Mouse (Mus musculus) skeletal muscle tissue, postnatal 0 days (tissue): ENCODE measurements around the gene Clnk. TPM values are rescaled to one million over a fixed set of nuclear protein-coding genes. Genes with fewer than 3 reads are reported as not detected.

ENCODE experiments used
- polyA plus RNA-seq: library from polyadenylated mRNA; unstranded; fragments of >200 nt; fragmentation: Nextera tagmentation; extraction: Ambion mirVana; gene quantifications from 2 replicates; pipeline ENCODE4 v1.2.1, GENCODE M21; 2015

Gene Clnk
- 0.07 TPM in 1 of 2 replicates, not detected in the other for polyA plus RNA-seq

DNA sequence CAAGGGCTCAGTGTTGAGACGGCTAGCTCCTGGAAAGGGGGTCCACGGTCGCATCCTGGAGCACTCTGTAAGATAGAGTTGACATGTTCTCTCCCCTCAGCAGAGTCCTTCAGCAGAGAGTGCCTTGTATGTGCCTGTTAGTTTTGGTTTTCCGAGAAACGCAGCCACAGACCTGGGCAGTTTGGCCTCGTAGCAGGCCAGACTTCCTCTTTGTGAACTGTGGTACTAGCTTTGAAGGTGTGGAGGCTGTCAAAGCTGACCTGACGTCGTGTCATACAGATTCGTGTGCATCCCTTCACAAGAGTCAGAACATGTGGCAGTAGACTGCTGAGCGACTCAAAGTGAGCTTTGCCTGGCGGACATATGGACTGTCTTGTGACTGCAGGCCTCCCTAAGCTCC is at the start of gene Clnk:
Gene Clnk, minus strand, starts transcription at position 191 of the 400 bp plus-strand sequence.

DNA sequence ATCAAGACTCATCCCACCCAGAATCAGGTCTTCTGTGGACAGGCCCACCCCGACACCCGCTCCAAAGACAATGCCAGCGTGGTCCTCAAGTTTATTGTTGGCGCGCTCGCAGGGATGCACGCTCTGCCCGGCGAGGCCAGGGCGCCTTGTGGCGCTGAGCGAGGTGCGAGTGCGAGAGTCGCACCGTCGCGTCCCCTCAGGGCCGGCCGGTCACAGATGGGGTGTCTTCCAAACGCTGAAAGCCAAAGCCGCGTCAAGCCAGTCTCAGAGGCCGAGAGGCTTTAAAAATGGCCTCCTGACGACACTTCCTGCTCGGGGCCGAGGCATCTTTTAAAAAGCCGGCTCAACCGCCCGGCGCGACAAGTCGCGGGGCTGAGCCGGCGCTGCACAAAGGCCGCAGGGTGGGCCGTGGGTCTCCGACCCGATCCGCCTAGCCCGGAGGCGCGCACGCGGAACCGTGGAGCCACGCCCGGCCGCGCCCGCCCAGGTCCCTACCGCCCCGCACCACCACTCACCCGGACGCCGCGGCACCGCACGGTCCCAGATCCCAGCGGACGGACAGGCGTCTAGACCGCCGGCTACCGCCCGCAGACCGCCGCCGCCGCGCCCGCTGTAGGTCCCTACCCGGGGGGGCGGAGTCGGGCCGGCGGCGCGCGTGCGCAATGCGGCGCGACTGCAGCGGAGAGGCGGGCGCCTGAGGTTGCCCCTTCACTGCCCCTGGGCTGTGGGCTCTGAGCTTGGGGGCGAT is 192.3 kb downstream of the Clnk start, which contains the start of gene Zfp518b:
Gene Zfp518b, minus strand, starts transcription at position 663 of the 748 bp plus-strand sequence.

Other genes starting within 250 kb of the Clnk start
- 2.4 and 3.6 TPM in 2 replicates for gene Zfp518b, start 192.0 kb downstream of the Clnk start, polyA plus RNA-seq